10 mouse cellular contexts compared by ENCODE assay signal in genomic region chrX:36811377-36811776, GRCm38 (mm10). TPM values are rescaled to one million over a fixed set of nuclear protein-coding genes. Genes with fewer than 3 reads are reported as not detected.
DNase-seq lines count a peak whose midpoint lies in the region.
"Had no signal": no experiment of that assay in that cellular context is flagged by ENCODE, and none has a peak within 500 bp of the region (broad histone marks: within the 10 kb centered on the region; RNA-seq: fewer than 3 reads in every experiment).

No protein-coding gene starts in this region.

- peak; percentile 61 to 75 for DNase-seq in cerebellum, postnatal 10 days
- DNase-seq in cerebellum, adult 9-10 months: no peak
- DNase-seq in left cerebral cortex, postnatal 14 days (ENCODE audit: low spot score in 2 of 2): peak; percentile 25 to 33
- DNase-seq in left cerebral cortex, adult 11 months (ENCODE audit: low spot score): no peak
- DNase-seq in MN1 (ENCODE audit: low spot score): peak; percentile 47
- DNase-seq in lung, postnatal 36 days: peak; percentile 61
- DNase-seq in cerebellum, adult 9-11 months: no peak
- DNase-seq in heart, postnatal 36 days: no peak
- DNase-seq: cerebellum, postnatal 36 days; spleen, adult 18-20 months had no signal

- intact Hi-C loops in left cerebral cortex, postnatal 14 days (cut with DNase I): no loop called here
- intact Hi-C loops in heart, postnatal 36 days (cut with DNase I): loop anchor here (10.0 kb wide), 1 partner anchor 167 kb away; the partner anchor contains the start of gene Akap17b

RNA-seq across cellular contexts. Expression of gene Slc25a5, which starts 15.9 kb away (rescaled TPM):
- 100 to 1,000 TPM; 363 to 370 TPM for total RNA-seq in left cerebral cortex, postnatal 14 days (2021)
- total RNA-seq in heart, postnatal 36 days (2021): 100 to 1,000 TPM; 374 to 455 TPM

Comparison
In these comparisons a context has a peak if more than half of its experiments do, and no peak if none do; other contexts are left out.
1. DNase-seq: peak in cerebellum, postnatal 10 days (2 of 2), left cerebral cortex, postnatal 14 days (2 of 2), MN1 (single experiment) and lung, postnatal 36 days (single experiment); none in cerebellum, adult 9-10 months (single experiment), left cerebral cortex, adult 11 months (single experiment), cerebellum, adult 9-11 months (single experiment) and heart, postnatal 36 days (0 of 2).